ENCODE assay signal across 13 mouse cellular contexts in the genomic region with DNA sequence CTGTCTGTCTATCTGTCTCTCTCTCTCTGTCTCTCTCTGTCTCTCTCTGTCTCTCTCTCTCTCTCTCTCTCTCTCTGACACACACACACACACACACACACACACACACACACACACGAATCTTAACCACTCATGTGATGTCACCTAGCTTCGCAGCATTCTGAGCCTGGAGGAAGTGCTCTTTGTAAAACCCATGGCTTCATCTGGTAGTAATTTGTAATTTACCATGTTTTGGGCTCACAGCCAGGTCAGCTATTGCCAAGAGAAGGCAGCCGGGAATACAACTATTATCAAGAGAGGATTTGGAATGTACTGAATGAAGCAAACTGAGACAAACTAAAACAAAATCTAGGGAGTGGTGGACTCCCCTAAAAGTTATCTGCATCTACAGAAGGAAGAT.
A peak's percentile ranks its signal among the peaks of the same experiment; 100 is the strongest.
DNase-seq lines count a peak whose midpoint lies in the region.
"Had no signal": no experiment of that assay in that cellular context is flagged by ENCODE, and none has a peak within 500 bp of the region (broad histone marks: within the 10 kb centered on the region; RNA-seq: fewer than 3 reads in every experiment).

No protein-coding gene starts in this region.

- peak; percentile 43 for DNase-seq in cerebellum, postnatal 10 days
- DNase-seq in cerebellum, adult 8-10 months: no peak
- peak; percentile 15 for DNase-seq in kidney, postnatal 10 days
- no peak for DNase-seq in kidney, postnatal 25 days
- DNase-seq in Muller cell, postnatal 12 days (ENCODE audit: inconsistent ontology term): peak; percentile 19
- DNase-seq in forelimb bud, embryonic 11.5 days (ENCODE audit: low read depth, low spot score): peak; percentile 40
- no peak for DNase-seq in spleen, postnatal 36 days (ENCODE audit: low spot score in 2 of 2)
- no peak for DNase-seq in testis, postnatal 10 days (ENCODE audit: low spot score)
- DNase-seq: cerebellum, postnatal 25 days; heart, adult 11 months; kidney, adult 11 months; spleen, adult 18-20 months; thymus, adult 18-20 months had no signal

Comparison
In these comparisons a context has a peak if more than half of its experiments do, and no peak if none do; other contexts are left out.
1. DNase-seq: peak in cerebellum, postnatal 10 days (2 of 2), kidney, postnatal 10 days (single experiment), Muller cell, postnatal 12 days (single experiment) and forelimb bud, embryonic 11.5 days (single experiment); none in cerebellum, adult 8-10 months (single experiment), kidney, postnatal 25 days (0 of 2), spleen, postnatal 36 days (0 of 2) and testis, postnatal 10 days (single experiment).